ENCODE assay signal across 29 mouse cellular contexts in genomic region chr13:72043930-72044470, GRCm38 (mm10).
DNase-seq lines count a peak whose midpoint lies in the region; ATAC-seq and TF ChIP-seq lines count a peak whose summit lies in the region.
"Had no signal": no experiment of that assay in that cellular context is flagged by ENCODE, and none has a peak within 500 bp of the region (broad histone marks: within the 10 kb centered on the region; RNA-seq: fewer than 3 reads in every experiment).

No protein-coding gene starts in this region.

- H3K4me3 ChIP-seq in lung, adult 2 months (replicated peaks; ENCODE audit: extremely low read depth, low read depth, low read length), result no peak overlapping the region
- H3K4me3 ChIP-seq in lung, postnatal 0 days (ENCODE audit: low read depth, low read length), result no peak overlapping the region
- H3K4me3 ChIP-seq: embryonic facial prominence, embryonic 10.5 days; embryonic facial prominence, embryonic 13.5 days; erythroblast, embryonic 14.5 days; forebrain, embryonic 12.5 days; heart, adult 2 months; heart, embryonic 10.5 days; heart, embryonic 13.5 days had no signal

- no peaks in the 10 kb centered on the region for H3K4me1 ChIP-seq in lung, adult 2 months (ENCODE audit: control insufficient read depth, insufficient read depth, low read length)
- H3K4me1 ChIP-seq in lung, postnatal 0 days (ENCODE audit: insufficient read depth, low read depth, low read length), result no peaks in the 10 kb centered on the region
- H3K4me1 ChIP-seq: embryonic facial prominence, embryonic 10.5 days; embryonic facial prominence, embryonic 13.5 days; forebrain, embryonic 12.5 days; heart, embryonic 10.5 days; heart, embryonic 13.5 days had no signal

- peak; percentile 87 for TF ChIP-seq EP300 in lung, postnatal 0 days (IDR thresholded peaks at IDR 0.05)

- no peaks in the 10 kb centered on the region for H3K27me3 ChIP-seq in lung, postnatal 0 days (replicated peaks; ENCODE audit: insufficient read depth, low read length)
- H3K27me3 ChIP-seq: embryonic facial prominence, embryonic 13.5 days; forebrain, embryonic 12.5 days; heart, embryonic 13.5 days had no signal

- H3K36me3 ChIP-seq in lung, postnatal 0 days (ENCODE audit: insufficient read depth, low read length), result no peaks in the 10 kb centered on the region
- H3K36me3 ChIP-seq: embryonic facial prominence, embryonic 10.5 days; embryonic facial prominence, embryonic 13.5 days; forebrain, embryonic 12.5 days; heart, embryonic 10.5 days; heart, embryonic 13.5 days had no signal

- TF ChIP-seq POLR2A in lung, adult 2 months (IDR thresholded peaks at IDR 0.05; ENCODE audit: borderline replicate concordance, extremely low read depth, low read depth, low read length), result no peak

- no peak overlapping the region for H3K4me2 ChIP-seq in lung, postnatal 0 days (replicated peaks; ENCODE audit: low read depth, low read length)
- H3K4me2 ChIP-seq: embryonic facial prominence, embryonic 13.5 days; forebrain, embryonic 12.5 days; heart, embryonic 13.5 days; hindbrain, embryonic 14.5 days had no signal

- ATAC-seq in lung, postnatal 0 days, result peak; percentile 93
- ATAC-seq in monocyte, adult 5-6 weeks (replicated peaks; ENCODE audit: insufficient number of reproducible peaks, low FRiP score, low TSS enrichment, poor library complexity, severe bottlenecking), result no peak
- ATAC-seq: CD4-positive, CD25-positive, alpha-beta regulatory T cell, adult 4 months; forebrain, embryonic 16.5 days had no signal

- H3K27ac ChIP-seq in lung, postnatal 0 days (ENCODE audit: low read length), result 0 out of 2 replicates have a peak overlapping the region, but pooled peaks have one; percentile 20
- H3K27ac ChIP-seq: embryonic facial prominence, embryonic 10.5 days; embryonic facial prominence, embryonic 13.5 days; forebrain, embryonic 12.5 days; heart, adult 2 months; heart, embryonic 10.5 days; heart, embryonic 13.5 days; hindbrain, embryonic 14.5 days had no signal

- WGBS in lung, adult 2 months, result 65% methylated on average over 5 of the region's 5 CpGs
- WGBS in lung, postnatal 0 days, result 58% methylated on average over 5 of the region's 5 CpGs

- no peaks in the 10 kb centered on the region for H3K9me3 ChIP-seq in lung, postnatal 0 days (ENCODE audit: low read length)
- H3K9me3 ChIP-seq: embryonic facial prominence, embryonic 10.5 days; embryonic facial prominence, embryonic 13.5 days; forebrain, embryonic 12.5 days; heart, embryonic 10.5 days; heart, embryonic 13.5 days had no signal

- DNase-seq in lung, adult 18-20 months, result peak; percentile 36 to 60
- peak; percentile 15 for DNase-seq in lung, adult 2 months
- DNase-seq in lung, postnatal 0 days (ENCODE audit: low spot score), result peak; percentile 82
- DNase-seq in lung, postnatal 25 days (ENCODE audit: low spot score), result peak; percentile 71
- no peak for DNase-seq in right cerebral cortex, postnatal 36 days (ENCODE audit: low spot score in 2 of 2)
- DNase-seq in gastrocnemius, postnatal 4 days (ENCODE audit: low spot score in 2 of 2), result no peak
- DNase-seq in adrenal gland, adult 18-20 months (ENCODE audit: low spot score in 2 of 2), result no peak
- DNase-seq: adrenal gland, adult 8-10 months; adrenal gland, postnatal 25 days; cerebellum, adult 11-12 months; cerebellum, adult 8-10 months; cerebellum, postnatal 10 days; cerebellum, postnatal 36 days; embryo, embryonic 11 days; gastrocnemius, postnatal 10 days; gastrocnemius, postnatal 36 days; heart, adult 2 months; heart, postnatal 14 days; heart, postnatal 4 days had no signal

- no peak overlapping the region for H3K9ac ChIP-seq in lung, postnatal 0 days (replicated peaks; ENCODE audit: low read depth)
- H3K9ac ChIP-seq: embryonic facial prominence, embryonic 13.5 days; forebrain, embryonic 12.5 days; heart, embryonic 13.5 days; hindbrain, embryonic 14.5 days had no signal

- TF ChIP-seq CTCF in lung, adult 2 months (IDR thresholded peaks at IDR 0.05; ENCODE audit: insufficient read depth, low read length), result no peak
- TF ChIP-seq CTCF in lung, postnatal 0 days (IDR thresholded peaks at IDR 0.05), result no peak

Comparison
In these comparisons a context has a peak if more than half of its experiments do, and no peak if none do; other contexts are left out.
1. DNase-seq: peak in lung, adult 18-20 months (2 of 2), lung, adult 2 months (single experiment), lung, postnatal 0 days (single experiment) and lung, postnatal 25 days (single experiment); none in right cerebral cortex, postnatal 36 days (0 of 2), gastrocnemius, postnatal 4 days (0 of 2) and adrenal gland, adult 18-20 months (0 of 2).